Mouse (Mus musculus): Measurements from ENCODE around the gene Atoh7.

DNA sequence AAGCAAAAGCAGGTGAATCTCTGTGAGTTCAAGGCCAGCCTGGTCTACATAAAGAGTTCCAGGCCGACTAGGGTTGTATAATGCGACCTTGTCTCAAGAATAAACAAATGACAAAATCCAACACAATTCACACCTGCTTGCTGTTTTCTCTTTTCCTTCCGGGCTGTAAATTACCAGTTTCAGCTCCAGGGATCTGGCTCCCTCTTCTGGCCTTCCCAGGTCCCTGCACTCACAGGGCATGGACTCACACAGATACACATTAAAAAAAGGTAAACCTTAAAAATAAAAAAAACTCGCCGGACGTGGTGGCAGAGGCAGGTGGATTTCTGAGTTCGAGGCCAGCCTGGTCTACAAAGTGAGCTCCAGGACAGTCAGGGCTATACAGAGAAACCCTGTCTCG is 18.1 kb downstream of the Atoh7 start:
- no peak for TF ChIP-seq CTCF (IDR thresholded peaks at IDR 0.05; ENCODE audit: extremely low read depth, insufficient read depth, low read length)
- no peak for TF ChIP-seq POLR2A (IDR thresholded peaks at IDR 0.05; ENCODE audit: extremely low read depth, insufficient read depth, low read length)

Measured in cortical plate, adult 2 months (tissue).